Mouse (Mus musculus) kidney, adult 2 months (tissue): ENCODE measurements around the gene Map2k1. TPM values are rescaled to one million over a fixed set of nuclear protein-coding genes. Genes with fewer than 3 reads are reported as not detected.
A peak's percentile ranks its signal among the peaks of the same experiment; 100 is the strongest.
"Not testable (repeated sequence)": the region's sequence is repeated elsewhere in the genome, so short reads cannot be mapped to it uniquely, and the experiment has no call there.

Experiments
- DNase-seq: peaks from one replicate; pipeline ENCODE4 v3.0.0; 2021
- H3K27ac ChIP-seq: fragments of 200-500 bp; 2 replicates; pipeline ENCODE4 v1.5.1; 2012; ENCODE audit warnings: low read depth, low read length, control low read depth, inconsistent platforms; ENCODE audit not compliant: insufficient read depth
- H3K27me3 ChIP-seq: fragments of 200-500 bp; replicated peaks from 2 replicates; pipeline ENCODE4 v1.6.1; 2012; ENCODE audit warnings: mild to moderate bottlenecking, moderate library complexity, low read length, inconsistent platforms; ENCODE audit not compliant: control insufficient read depth, insufficient read depth
- H3K36me3 ChIP-seq: fragments of 200-500 bp; 2 replicates; pipeline ENCODE4 v1.6.1; 2012; ENCODE audit warnings: mild to moderate bottlenecking, moderate library complexity, low read length, inconsistent platforms; ENCODE audit not compliant: control insufficient read depth, insufficient read depth
- H3K4me1 ChIP-seq: fragments of 200-500 bp; 2 replicates; pipeline ENCODE4 v1.6.1; 2011; ENCODE audit warnings: low read length; ENCODE audit not compliant: control insufficient read depth, insufficient read depth
- H3K4me3 ChIP-seq: fragments of 200-500 bp; 2 replicates; pipeline ENCODE4 v1.5.1; 2011; ENCODE audit warnings: mild to moderate bottlenecking, low read depth, low read length, control low read depth; ENCODE audit not compliant: insufficient read depth
- CTCF ChIP-seq: fragments of 200-500 bp; conservative IDR thresholded peaks from 2 replicates; pipeline ENCODE4 v1.5.1; 2011; ENCODE audit warnings: low read depth, mild to moderate bottlenecking, control low read depth, low read length, moderate library complexity, mixed read lengths; ENCODE audit not compliant: insufficient read depth, insufficient read length
- POLR2A ChIP-seq: fragments of 200-500 bp; IDR thresholded peaks from one replicate; pipeline ENCODE4 v1.6.1; 2011; ENCODE audit warnings: low read depth, low read length, control low read depth
- WGBS: fragments of 180-500 bp; shearing (Covaris S2); methylation state at CpG from one replicate; pipeline ENCODE4 v1.1.7; 2018; 5-methylcytosine and 5-hydroxymethylcytosine counted together
- polyA plus RNA-seq: library from polyadenylated mRNA; depleted of rRNA; stranded (reverse); fragments of >200 nt; gene quantifications from 2 replicates; pipeline ENCODE4 v1.2.3, GENCODE M21; 2012

The Map2k1 gene
- polyA plus RNA-seq, 1 experiment, result 46.3 TPM

DNA sequence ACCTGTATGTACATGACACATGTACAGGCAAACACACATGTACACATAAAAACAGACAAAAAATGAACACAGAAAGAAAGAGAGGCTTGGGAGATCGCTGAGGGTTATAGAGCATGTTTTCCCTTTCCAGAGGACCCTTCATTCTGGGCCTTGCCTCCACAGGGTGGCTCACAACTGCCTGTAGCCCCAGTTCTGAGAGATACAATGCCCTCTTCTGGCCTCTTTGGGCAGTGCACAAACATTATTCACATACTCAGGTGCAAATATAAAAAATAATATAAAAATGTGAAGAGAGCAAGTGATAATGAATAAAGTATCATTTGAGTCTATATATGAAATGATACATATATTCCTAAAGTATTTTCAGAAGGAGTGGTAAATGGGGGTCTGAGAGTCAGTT, 21.5 kb upstream of the Map2k1 start:
- Histone ChIP-seq H3K4me1 (no peaks in the 10 kb centered on the region), H3K27me3 (no peaks in the 10 kb centered on the region), H3K4me3 (no peak overlapping the region), H3K27ac (no peak overlapping the region), H3K36me3 (no peaks in the 10 kb centered on the region)
- 0 out of 2 replicates have a peak, but pooled peaks have one; percentile 20 for TF ChIP-seq CTCF
- TF ChIP-seq POLR2A, result no peak
- DNase-seq, result peak; percentile 21
- 68% methylated on average over 1 of the region's 1 CpGs for WGBS

DNA sequence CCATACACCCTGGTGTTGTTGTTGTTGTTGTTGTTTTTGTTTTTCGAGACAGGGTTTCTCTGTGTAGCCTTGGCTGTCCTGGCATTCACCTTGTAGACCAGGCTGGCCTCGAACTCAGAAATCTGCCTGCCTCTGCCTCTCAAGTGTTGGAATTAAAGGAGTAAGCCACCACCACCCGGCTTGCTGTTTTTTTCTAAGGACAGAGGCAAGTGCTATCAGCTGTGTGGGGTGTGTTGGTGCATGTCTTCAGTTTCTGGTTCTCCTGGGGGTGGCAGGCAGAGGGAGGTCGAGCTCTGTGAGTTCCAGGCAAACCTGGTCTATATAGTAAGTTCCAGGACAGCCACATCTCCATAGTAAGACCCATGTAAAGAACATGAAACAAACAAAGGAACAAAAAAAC, 20.9 kb upstream of the Map2k1 start:
- WGBS, result 73% methylated on average over 4 of the region's 4 CpGs
- H3K4me3 ChIP-seq, result no peak overlapping the region
- no peaks in the 10 kb centered on the region for H3K4me1 ChIP-seq
- H3K27ac ChIP-seq, result no peak overlapping the region
- H3K27me3 ChIP-seq, result no peaks in the 10 kb centered on the region
- TF ChIP-seq POLR2A (no peak), CTCF (no peak)
- no peak for DNase-seq
- no peaks in the 10 kb centered on the region for H3K36me3 ChIP-seq

DNA sequence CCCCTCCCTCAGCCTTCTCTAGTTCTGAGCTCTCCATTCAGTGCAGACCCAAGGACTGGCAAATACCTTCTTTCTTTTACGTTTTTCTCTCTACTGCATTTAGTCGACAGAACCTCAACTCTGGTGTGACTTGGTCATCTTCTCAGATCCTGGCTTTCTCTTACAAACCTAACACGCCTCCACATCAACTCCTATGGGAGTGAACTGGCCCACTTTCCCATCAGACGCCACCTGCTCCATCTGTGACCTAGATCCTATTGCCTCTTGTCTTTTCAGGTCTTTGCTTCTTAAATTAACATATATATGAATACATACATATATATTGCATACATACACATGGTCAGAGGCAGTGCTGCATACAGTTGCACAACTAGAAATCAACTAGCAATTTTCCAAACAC, 20.3 kb upstream of the Map2k1 start:
- H3K4me1 ChIP-seq, result no peaks in the 10 kb centered on the region
- TF ChIP-seq CTCF (no peak), POLR2A (no peak)
- H3K27me3 ChIP-seq, result no peaks in the 10 kb centered on the region
- 69% methylated on average over 4 of the region's 4 CpGs for WGBS
- H3K4me3 ChIP-seq, result no peak overlapping the region
- DNase-seq, result no peak
- H3K27ac ChIP-seq, result no peak overlapping the region
- H3K36me3 ChIP-seq, result no peaks in the 10 kb centered on the region

DNA sequence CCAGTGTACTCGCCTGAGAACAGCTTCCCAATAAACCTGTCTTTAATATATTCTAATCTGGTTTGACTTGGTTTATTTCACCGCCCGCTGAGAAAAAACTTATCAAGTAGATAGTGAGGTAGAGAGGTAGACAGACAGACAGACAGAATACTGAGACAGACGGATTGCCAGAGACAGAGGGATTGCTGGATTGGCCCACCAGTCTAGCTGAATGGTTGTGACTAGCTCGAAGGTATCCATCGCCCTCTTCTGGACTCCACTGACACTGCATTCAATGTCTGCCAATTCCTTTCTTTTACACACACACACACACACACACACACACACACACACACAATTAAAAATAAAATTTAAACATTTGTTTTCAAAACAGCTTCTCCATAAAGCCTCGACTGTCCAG, 19.2 kb upstream of the Map2k1 start:
- peak; percentile 76 for TF ChIP-seq CTCF
- no peak for TF ChIP-seq POLR2A
- Histone ChIP-seq H3K27ac (no peak overlapping the region), H3K4me3 (no peak overlapping the region), H3K36me3 (no peaks in the 10 kb centered on the region), H3K27me3 (no peaks in the 10 kb centered on the region), H3K4me1 (no peaks in the 10 kb centered on the region)
- DNase-seq, result peak; percentile 60
- 40% methylated on average over 7 of the region's 7 CpGs for WGBS

DNA sequence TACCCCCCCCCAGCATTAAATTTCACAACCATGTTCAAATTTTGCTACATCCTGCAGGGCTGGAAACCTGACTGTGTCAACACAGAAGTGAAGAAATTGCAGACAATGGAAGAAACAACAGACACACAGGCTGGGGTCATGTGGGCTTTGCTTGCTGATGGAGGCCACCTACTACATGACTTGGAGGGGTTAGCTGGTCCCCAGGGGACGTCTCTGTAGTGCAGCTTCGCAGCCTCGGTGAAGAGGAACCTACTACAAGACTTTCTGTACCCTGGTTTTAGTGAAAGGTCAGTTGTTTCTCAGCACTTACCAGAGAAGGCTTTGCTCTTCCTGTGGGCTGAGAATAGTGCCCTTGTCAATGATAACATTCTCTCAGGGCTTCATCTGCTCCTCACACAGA, 17.8 kb upstream of the Map2k1 start:
- no peaks in the 10 kb centered on the region for H3K4me1 ChIP-seq
- WGBS, result 62% methylated on average over 3 of the region's 3 CpGs

DNA sequence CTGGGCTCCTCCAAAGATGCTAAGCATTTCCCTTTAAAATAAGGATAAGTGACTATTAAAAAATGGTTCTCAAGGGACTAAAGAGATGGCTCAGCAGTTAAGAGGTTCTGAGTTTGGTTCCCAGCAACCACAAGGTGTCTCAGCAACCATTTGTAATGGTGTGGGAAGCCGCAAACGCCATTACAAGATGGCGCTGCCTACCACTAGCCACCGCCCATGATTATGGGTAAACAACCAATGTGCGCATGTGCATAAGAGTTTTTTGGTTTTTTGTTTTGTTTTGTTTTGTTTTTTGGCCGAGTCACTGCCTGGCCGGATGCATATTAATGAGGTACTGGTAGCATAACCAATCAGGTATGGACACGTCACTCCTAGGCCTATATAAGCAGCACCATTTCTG, 15.4 kb upstream of the Map2k1 start:
- not testable (repeated sequence) for DNase-seq, H3K27me3 ChIP-seq, H3K36me3 ChIP-seq, H3K27ac ChIP-seq, H3K4me1 ChIP-seq, H3K4me3 ChIP-seq
- WGBS, result 94% methylated on average over 8 of the region's 8 CpGs

More for the DNA sequence above, 17.8 kb upstream of the Map2k1 start:
- Histone ChIP-seq H3K27me3 (no peaks in the 10 kb centered on the region), H3K4me3 (no peak overlapping the region), H3K36me3 (no peaks in the 10 kb centered on the region), H3K27ac (no peak overlapping the region)
- no peak for DNase-seq
- TF ChIP-seq CTCF (no peak), POLR2A (no peak)

DNA sequence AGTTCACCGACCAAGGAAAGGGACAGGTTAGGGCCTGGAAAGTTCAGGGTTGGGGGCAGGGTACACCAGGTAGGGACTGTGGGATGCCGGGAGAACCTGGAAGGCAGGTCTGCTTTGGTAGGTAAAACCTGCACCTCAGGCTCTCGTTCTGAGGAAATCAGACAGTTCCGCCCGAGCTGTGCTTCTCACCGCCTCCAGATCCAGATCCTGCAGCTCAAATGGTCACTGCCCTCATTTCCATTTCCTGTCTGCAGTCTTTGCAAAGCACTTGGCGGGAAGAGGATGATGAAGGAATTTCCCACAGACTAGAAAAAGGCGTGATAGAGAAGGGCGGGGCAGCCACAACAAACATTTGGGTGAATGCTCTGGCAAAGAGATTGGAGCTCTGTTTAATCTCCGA, 14.8 kb upstream of the Map2k1 start:
- H3K4me3 ChIP-seq, result no peak overlapping the region
- H3K36me3 ChIP-seq, result no peaks in the 10 kb centered on the region
- no peak for TF ChIP-seq POLR2A
- TF ChIP-seq CTCF, result no peak
- H3K27ac ChIP-seq, result no peak overlapping the region
- 69% methylated on average over 10 of the region's 10 CpGs for WGBS
- DNase-seq, result no peak
- no peaks in the 10 kb centered on the region for H3K27me3 ChIP-seq
- no peaks in the 10 kb centered on the region for H3K4me1 ChIP-seq

DNA sequence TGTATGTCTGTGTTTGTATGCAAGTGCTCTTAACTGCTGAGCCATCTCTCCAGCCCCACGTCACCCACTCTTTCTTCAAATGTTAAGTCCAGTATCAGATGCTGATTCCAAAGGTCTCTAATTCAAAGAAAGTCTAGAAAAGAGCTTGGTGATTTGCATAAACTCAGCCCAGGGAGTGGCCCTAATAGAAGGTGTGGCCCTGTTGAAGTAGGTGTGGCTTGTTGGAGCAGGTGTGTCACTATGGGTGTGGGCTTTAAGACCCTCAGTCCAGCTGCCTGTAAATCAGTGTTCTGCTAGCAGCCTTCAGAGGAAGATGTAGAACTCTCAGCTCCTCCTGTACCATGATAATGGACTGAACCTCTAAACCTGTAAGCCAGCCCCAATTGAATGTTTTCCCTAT, 13.8 kb upstream of the Map2k1 start:
- DNase-seq, result no peak
- 66% methylated on average over 1 of the region's 1 CpGs for WGBS
- no peak for TF ChIP-seq POLR2A
- TF ChIP-seq CTCF, result no peak
- Histone ChIP-seq H3K4me1 (no peaks in the 10 kb centered on the region), H3K27me3 (no peaks in the 10 kb centered on the region), H3K27ac (no peak overlapping the region), H3K4me3 (no peak overlapping the region), H3K36me3 (no peaks in the 10 kb centered on the region)
